Mouse (Mus musculus) CD4-positive, CD25-positive, alpha-beta regulatory T cell, adult 2 months (primary cell): ENCODE measurements around the gene Rab3gap2.
A peak's percentile ranks its signal among the peaks of the same experiment; 100 is the strongest.

Experiments used
- DNase-seq: peaks from one replicate; pipeline ENCODE4 v3.0.0-alpha.2; 2012; ENCODE audit warnings: low read depth, low spot score

Rab3gap2 gene

DNA sequence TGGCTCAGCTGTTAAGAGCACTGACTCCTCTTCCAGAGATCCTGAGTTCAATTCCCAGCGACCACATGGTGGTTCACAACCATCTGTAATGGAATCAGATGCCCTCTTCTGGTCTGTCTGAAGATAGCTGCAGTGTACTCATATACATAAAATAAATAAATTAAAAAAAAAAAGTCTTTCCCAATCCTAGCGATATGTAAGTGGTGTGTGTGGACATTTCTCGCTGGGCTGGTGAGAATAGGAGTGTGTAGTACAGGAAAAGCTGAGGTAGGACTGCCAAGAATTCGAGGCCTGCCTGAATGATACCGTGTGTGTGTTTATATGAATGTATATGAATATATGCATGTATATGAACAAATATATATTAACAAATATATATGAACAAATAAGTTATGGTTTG, 127.4 kb downstream of the Rab3gap2 start:
- DNase-seq: peak; percentile 6

GRCm38 (mm10) chr1:185331983-185332430, 128.1 kb downstream of the Rab3gap2 start, which contains the start of gene Bpnt1:
Gene Bpnt1, plus strand, starts transcription at chr1:185332149.
- DNase-seq: peak; percentile 93

DNA sequence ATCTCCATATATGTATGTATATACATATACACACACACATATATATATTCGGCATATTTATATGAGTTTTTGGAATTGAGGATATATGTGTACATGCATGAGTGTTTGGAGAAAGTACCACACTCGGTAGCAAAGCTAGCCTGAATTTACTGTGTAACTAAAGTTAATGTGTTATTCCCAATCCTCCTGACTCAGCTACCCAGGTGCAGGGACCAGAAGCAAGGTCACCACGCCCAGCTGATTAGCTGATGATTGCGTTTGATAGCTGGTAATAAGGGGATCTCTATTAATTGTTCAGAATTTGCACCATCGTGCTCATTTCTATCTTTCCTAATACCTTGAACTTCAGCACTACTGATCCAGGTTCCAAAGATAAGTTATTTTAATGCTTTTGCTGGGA, 129.7 kb downstream of the Rab3gap2 start:
- DNase-seq: no peak

- no peak for DNase-seq
Observed at GRCm38 (mm10) chr1:185334136-185334535, 130.2 kb downstream of the Rab3gap2 start.

GRCm38 (mm10) chr1:185335231-185335765, 131.4 kb downstream of the Rab3gap2 start:
- no peak for DNase-seq
